Comparison of ENCODE assay signal across 8 mouse cellular contexts in the genomic region with DNA sequence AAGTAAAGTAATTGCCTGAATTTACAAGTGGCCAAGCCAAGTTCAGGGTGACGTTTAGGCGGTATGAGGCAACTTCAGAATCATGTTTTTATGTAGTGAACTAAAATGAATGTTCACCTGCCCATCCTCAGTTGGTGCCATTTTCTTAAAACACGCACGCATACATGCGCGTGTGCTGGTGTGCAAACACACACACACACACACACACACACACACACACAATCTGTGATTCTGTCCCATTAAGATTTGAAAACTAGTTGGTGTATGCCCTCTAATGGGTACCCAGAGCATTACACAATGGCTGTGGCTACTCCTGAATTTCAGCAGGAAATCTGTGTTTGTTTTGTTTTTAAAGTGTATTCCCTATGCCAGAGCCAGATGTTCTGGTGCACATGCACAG. TPM values are rescaled to one million over a fixed set of nuclear protein-coding genes. Genes with fewer than 3 reads are reported as not detected.
DNase-seq lines count a peak whose midpoint lies in the region; ATAC-seq and TF ChIP-seq lines count a peak whose summit lies in the region.

No protein-coding gene starts in this region.

- DNase-seq in cerebellum, adult 2 months: peak; percentile 9 to 10
- peak; percentile 14 to 38 for DNase-seq in spleen, postnatal 36 days (ENCODE audit: low spot score in 2 of 2)
- DNase-seq in spleen, postnatal 4 days (ENCODE audit: low spot score in 2 of 2): no peak
- peak; percentile 58 for DNase-seq in kidney, postnatal 0 days (ENCODE audit: low spot score)
- DNase-seq in liver, embryonic 14.5 days (ENCODE audit: low read depth in 3 of 3, low spot score in 3 of 3): no peak
- peak; percentile 45 for DNase-seq in right cerebral cortex, postnatal 10 days (ENCODE audit: low spot score in 2 of 2)

- no peak overlapping the region for H3K9ac ChIP-seq in kidney, postnatal 0 days (ENCODE audit: low read depth, low read length)
- H3K9ac ChIP-seq in liver, embryonic 14.5 days (replicated peaks): no peak overlapping the region

- WGBS in cerebellum, adult 2 months: 79% methylated on average over 6 of the region's 6 CpGs
- WGBS in kidney, postnatal 0 days: 79% methylated on average over 6 of the region's 6 CpGs
- 75% methylated on average over 6 of the region's 6 CpGs for WGBS in liver, embryonic 14.5 days (ENCODE audit: insufficient replicate concordance)

- no peaks in the 10 kb centered on the region for H3K27me3 ChIP-seq in cerebellum, adult 2 months (ENCODE audit: control insufficient read depth, insufficient read depth, low read length)
- H3K27me3 ChIP-seq in kidney, postnatal 0 days (ENCODE audit: insufficient read depth, low read length): no peaks in the 10 kb centered on the region
- H3K27me3 ChIP-seq in liver, embryonic 14.5 days (ENCODE audit: control insufficient read depth, insufficient read depth, low read length): no peaks in the 10 kb centered on the region

- no peak for TF ChIP-seq EP300 in liver, embryonic 14.5 days (IDR thresholded peaks at IDR 0.05; ENCODE audit: low read depth)

- H3K27ac ChIP-seq in cerebellum, adult 2 months (ENCODE audit: insufficient read depth, low read length): no peak overlapping the region
- no peak overlapping the region for H3K27ac ChIP-seq in kidney, postnatal 0 days
- H3K27ac ChIP-seq in liver, embryonic 14.5 days: no peak overlapping the region

- ATAC-seq in cerebellum, adult (ENCODE audit: insufficient number of reproducible peaks, low FRiP score, low TSS enrichment): no peak
- ATAC-seq in erythroid progenitor cell, adult 5-6 weeks (replicated peaks; ENCODE audit: low FRiP score, poor library complexity, severe bottlenecking): 0 out of 2 replicates have a peak, but pooled peaks have one; percentile 39
- peak; percentile 40; the same call in 1 of the 2 replicates for ATAC-seq in kidney, postnatal 0 days (replicated peaks; ENCODE audit: low FRiP score, low read depth)
- ATAC-seq in liver, embryonic 14.5 days (ENCODE audit: insufficient read depth): no peak

- TF ChIP-seq POLR2A in cerebellum, adult 2 months (IDR thresholded peaks at IDR 0.05; ENCODE audit: borderline replicate concordance, insufficient read depth, low read length): no peak

- no peaks in the 10 kb centered on the region for H3K36me3 ChIP-seq in kidney, postnatal 0 days (ENCODE audit: insufficient read depth, low read length)
- no peaks in the 10 kb centered on the region for H3K36me3 ChIP-seq in liver, embryonic 14.5 days (replicated peaks; ENCODE audit: control insufficient read depth, insufficient read depth, low read depth)

- H3K4me3 ChIP-seq in cerebellum, adult 2 months (replicated peaks; ENCODE audit: insufficient read depth, low read depth, low read length): no peak overlapping the region
- no peak overlapping the region for H3K4me3 ChIP-seq in kidney, postnatal 0 days (replicated peaks; ENCODE audit: low read depth, low read length)
- no peak overlapping the region for H3K4me3 ChIP-seq in liver, embryonic 14.5 days (ENCODE audit: insufficient read depth in 1 of 2, low read depth in 2 of 2, low read length in 2 of 2)

- no peak overlapping the region for H3K4me2 ChIP-seq in kidney, postnatal 0 days (ENCODE audit: low read length)
- no peak overlapping the region for H3K4me2 ChIP-seq in liver, embryonic 14.5 days (ENCODE audit: low read depth)

- H3K9me3 ChIP-seq in kidney, postnatal 0 days (replicated peaks; ENCODE audit: low read length): no peaks in the 10 kb centered on the region
- no peaks in the 10 kb centered on the region for H3K9me3 ChIP-seq in liver, embryonic 14.5 days (ENCODE audit: control insufficient read depth, low read length)

- H3K4me1 ChIP-seq in cerebellum, adult 2 months (ENCODE audit: control insufficient read depth, insufficient read depth, low read length): no peaks in the 10 kb centered on the region
- H3K4me1 ChIP-seq in kidney, postnatal 0 days (replicated peaks; ENCODE audit: insufficient read depth, low read length): no peaks in the 10 kb centered on the region
- H3K4me1 ChIP-seq in liver, embryonic 14.5 days (replicated peaks; ENCODE audit: control insufficient read depth in 2 of 2, insufficient read depth in 2 of 2, low read length in 1 of 2): peaks cover 18 to 22% of the 10 kb centered on the region in 2 experiments

- peak; percentile 43; the same call in 1 of the 2 replicates for TF ChIP-seq CTCF in cerebellum, adult 2 months (IDR thresholded peaks at IDR 0.05; ENCODE audit: borderline replicate concordance, insufficient read depth, low read depth, low read length)
- TF ChIP-seq CTCF in kidney, postnatal 0 days (IDR thresholded peaks at IDR 0.05; ENCODE audit: low read depth): peak; percentile 84
- TF ChIP-seq CTCF in liver, embryonic 14.5 days (IDR thresholded peaks at IDR 0.05; ENCODE audit: low read depth): peak; percentile 79

RNA-seq across cellular contexts. Expression of a gene that starts 7.2 kb away (rescaled TPM):
- not detected in 2 replicates for polyA plus RNA-seq in cerebellum, adult 2 months (2012; rRNA removed)
- total RNA-seq in erythroid progenitor cell, adult 5-6 weeks (2015; ENCODE audit: low replicate concordance): not detected in 2 replicates
- not detected in 2 replicates for total RNA-seq in erythroid progenitor cell, adult 5-6 weeks (2017; ENCODE audit: low replicate concordance)
- not detected in 2 replicates for polyA plus RNA-seq in kidney, postnatal 0 days (2015; fragmentation: Nextera tagmentation; extraction: Ambion mirVana)
- polyA plus RNA-seq in liver, embryonic 14.5 days (2012; rRNA removed): not detected in 2 replicates
- polyA plus RNA-seq in liver, embryonic 14.5 days (2014; fragmentation: Nextera tagmentation; extraction: Ambion mirVana): not detected in 2 replicates

RNA-seq across cellular contexts. Expression of a gene that starts 14.6 kb away (rescaled TPM):
- polyA plus RNA-seq in cerebellum, adult 2 months (2012; rRNA removed): not detected in 2 replicates
- not detected in 2 replicates for total RNA-seq in erythroid progenitor cell, adult 5-6 weeks (2015; ENCODE audit: low replicate concordance)
- not detected in 2 replicates for total RNA-seq in erythroid progenitor cell, adult 5-6 weeks (2017; ENCODE audit: low replicate concordance)
- not detected in 2 replicates for polyA plus RNA-seq in kidney, postnatal 0 days (2015; fragmentation: Nextera tagmentation; extraction: Ambion mirVana)
- not detected in 2 replicates for polyA plus RNA-seq in liver, embryonic 14.5 days (2012; rRNA removed)
- not detected in 2 replicates for polyA plus RNA-seq in liver, embryonic 14.5 days (2014; fragmentation: Nextera tagmentation; extraction: Ambion mirVana)

RNA-seq across cellular contexts. Expression of a gene that starts 46.1 kb away (rescaled TPM):
- polyA plus RNA-seq in cerebellum, adult 2 months (2012; rRNA removed): 40.9 and 44.4 TPM in 2 replicates
- total RNA-seq in erythroid progenitor cell, adult 5-6 weeks (2015; ENCODE audit: low replicate concordance): 1,198 and 1,327 TPM in 2 replicates
- total RNA-seq in erythroid progenitor cell, adult 5-6 weeks (2017; ENCODE audit: low replicate concordance): 966 and 1,012 TPM in 2 replicates
- 40.9 and 46.7 TPM in 2 replicates for polyA plus RNA-seq in kidney, postnatal 0 days (2015; fragmentation: Nextera tagmentation; extraction: Ambion mirVana)
- polyA plus RNA-seq in liver, embryonic 14.5 days (2012; rRNA removed): 207 and 272 TPM in 2 replicates
- 326 and 386 TPM in 2 replicates for polyA plus RNA-seq in liver, embryonic 14.5 days (2014; fragmentation: Nextera tagmentation; extraction: Ambion mirVana)

Comparison
In these comparisons a context has a peak if more than half of its experiments do, and no peak if none do; other contexts are left out.
1. DNase-seq: peak in cerebellum, adult 2 months (2 of 2), spleen, postnatal 36 days (2 of 2), kidney, postnatal 0 days (single experiment) and right cerebral cortex, postnatal 10 days (2 of 2); none in spleen, postnatal 4 days (0 of 2) and liver, embryonic 14.5 days (0 of 3).
2. ATAC-seq: peak in erythroid progenitor cell, adult 5-6 weeks (single experiment) and kidney, postnatal 0 days (single experiment); none in cerebellum, adult (single experiment) and liver, embryonic 14.5 days (single experiment).
3. Peak in every context shown above with its lines, with median percentiles within 50 percentile points of each other: CTCF ChIP-seq.